In genomic region chr13:43008466-43008865, GRCm38 (mm10) we compare ENCODE assay signal across 16 mouse cellular contexts.
"Had no signal": no experiment of that assay in that cellular context is flagged by ENCODE, and none has a peak within 500 bp of the region (broad histone marks: within the 10 kb centered on the region; RNA-seq: fewer than 3 reads in every experiment).

No protein-coding gene starts in this region.

- H3K9me3 ChIP-seq: liver, embryonic 13.5 days; midbrain, embryonic 12.5 days; stomach, embryonic 15.5 days had no signal

- ATAC-seq: hindbrain, postnatal 0 days; inflammation-experienced regulatory T-cells, adult 6 months; intestine, embryonic 16.5 days; midbrain, embryonic 16.5 days had no signal

- H3K27me3 ChIP-seq: liver, embryonic 13.5 days; midbrain, embryonic 12.5 days; stomach, embryonic 15.5 days had no signal

- H3K9ac ChIP-seq: hindbrain, embryonic 14.5 days; liver, embryonic 13.5 days; midbrain, embryonic 12.5 days; stomach, embryonic 15.5 days had no signal

- H3K4me3 ChIP-seq: liver, embryonic 13.5 days; midbrain, embryonic 12.5 days; myocyte; stomach, embryonic 15.5 days had no signal

- DNase-seq: kidney, adult 8-10 months; liver, embryonic 13.5 days; lung, adult 2 months; lung, postnatal 14 days; lung, postnatal 4 days; right cerebral cortex, postnatal 25 days; spleen, adult 18-20 months; thymus, postnatal 25 days had no signal

- H3K4me1 ChIP-seq: liver, embryonic 13.5 days; stomach, embryonic 15.5 days had no signal

- H3K4me2 ChIP-seq: hindbrain, embryonic 14.5 days; liver, embryonic 13.5 days; midbrain, embryonic 12.5 days; stomach, embryonic 15.5 days had no signal

- H3K36me3 ChIP-seq: liver, embryonic 13.5 days; midbrain, embryonic 12.5 days; stomach, embryonic 15.5 days had no signal

- H3K27ac ChIP-seq: hindbrain, embryonic 14.5 days; hindbrain, postnatal 0 days; liver, embryonic 13.5 days; midbrain, embryonic 12.5 days; stomach, embryonic 15.5 days had no signal
